Mouse (Mus musculus): ENCODE measurements around the gene Adgrb3. TPM values are rescaled to one million over a fixed set of nuclear protein-coding genes. Genes with fewer than 3 reads are reported as not detected.

Gene Adgrb3
- not detected for polyA plus RNA-seq (2021)

DNA sequence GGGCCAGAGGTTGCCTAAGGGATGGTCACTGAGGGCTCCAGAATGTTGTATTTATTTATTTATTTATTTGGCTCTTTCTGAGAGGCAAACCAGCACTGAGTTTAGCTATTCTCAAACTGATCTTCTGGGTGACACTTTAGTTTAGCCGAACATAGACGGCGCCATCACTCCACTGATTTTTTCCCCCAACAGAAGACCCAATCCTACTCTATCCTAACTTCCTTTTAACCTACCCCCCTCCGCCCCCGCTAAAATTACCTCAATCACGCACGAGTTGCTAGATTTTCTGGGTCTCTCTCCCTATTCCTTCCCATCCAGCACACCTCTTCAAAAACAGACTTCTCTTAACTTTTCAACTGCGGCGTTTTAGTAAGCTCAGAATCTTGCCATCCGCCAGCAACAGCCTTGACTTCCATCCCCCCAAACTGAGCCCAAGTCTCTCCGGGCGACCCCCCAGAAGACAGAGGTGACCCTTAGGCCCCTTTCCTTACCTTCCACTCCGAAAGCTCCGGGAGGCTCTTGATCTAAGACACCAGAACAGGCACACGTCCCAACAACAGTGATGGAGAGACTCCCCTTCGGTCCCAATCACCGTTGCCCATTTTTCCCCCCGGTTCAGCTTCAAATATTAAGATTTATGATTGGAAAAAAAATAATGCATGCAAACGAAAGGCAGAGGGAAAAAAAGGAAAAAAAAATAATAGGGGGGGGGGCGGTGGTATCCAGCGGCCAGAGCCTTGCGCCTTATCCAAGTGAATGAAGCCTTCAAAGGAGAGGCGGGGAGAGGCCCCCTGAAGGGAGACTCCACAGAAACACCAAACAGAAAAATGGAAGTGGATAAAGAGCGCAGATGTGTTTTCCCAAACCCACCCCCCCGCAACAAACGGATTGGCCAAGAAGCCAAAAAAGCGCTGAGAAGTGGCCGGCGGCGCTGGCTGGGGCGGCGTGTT lies at the start of gene Adgrb3:
Gene Adgrb3, minus strand, starts transcription at position 737 of the 950 bp plus-strand sequence.
- ChIA-PET POLR2A (no interaction called here), CTCF (no interaction called here)
- in situ Hi-C loops (cut with MboI; ENCODE audit: low pct_unique_long_range_greater_than_20kb) = no loop called here
- DNase-seq (ENCODE audit: low read depth, low spot score) (no peak), ATAC-seq (no peak)
- H3K27me3 ChIP-seq = peaks cover 14% of the 10 kb centered on the region
- TF ChIP-seq CTCF (IDR thresholded peaks at IDR 0.05) = no peak

DNA sequence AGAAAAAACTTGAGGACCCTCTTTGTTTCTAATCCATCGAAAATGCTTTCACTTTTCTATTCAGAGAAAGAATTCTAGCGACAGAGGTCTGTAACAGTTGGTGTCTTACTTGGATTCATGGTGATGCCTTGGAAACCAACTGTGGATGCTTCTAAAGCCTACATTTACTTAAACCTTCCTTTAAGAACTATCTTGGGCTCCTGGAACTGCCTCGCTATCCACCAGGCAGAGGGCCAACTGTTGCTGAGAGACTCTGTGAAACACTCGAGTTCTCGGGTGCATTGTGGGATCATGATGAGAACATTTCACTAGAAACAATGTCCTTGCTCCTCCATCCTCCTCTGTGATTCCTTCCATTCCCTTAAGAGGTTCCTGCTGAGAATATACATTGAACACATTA lies 48.0 kb upstream of the Adgrb3 start:
- DNase-seq (ENCODE audit: low read depth, low spot score) = no peak
- in situ Hi-C loops (cut with MboI; ENCODE audit: low pct_unique_long_range_greater_than_20kb) = no loop called here
- ChIA-PET POLR2A (no interaction called here), CTCF (no interaction called here)
- no peak for ATAC-seq
- H3K27me3 ChIP-seq = no peaks in the 10 kb centered on the region
- no peak for TF ChIP-seq CTCF (IDR thresholded peaks at IDR 0.05)

DNA sequence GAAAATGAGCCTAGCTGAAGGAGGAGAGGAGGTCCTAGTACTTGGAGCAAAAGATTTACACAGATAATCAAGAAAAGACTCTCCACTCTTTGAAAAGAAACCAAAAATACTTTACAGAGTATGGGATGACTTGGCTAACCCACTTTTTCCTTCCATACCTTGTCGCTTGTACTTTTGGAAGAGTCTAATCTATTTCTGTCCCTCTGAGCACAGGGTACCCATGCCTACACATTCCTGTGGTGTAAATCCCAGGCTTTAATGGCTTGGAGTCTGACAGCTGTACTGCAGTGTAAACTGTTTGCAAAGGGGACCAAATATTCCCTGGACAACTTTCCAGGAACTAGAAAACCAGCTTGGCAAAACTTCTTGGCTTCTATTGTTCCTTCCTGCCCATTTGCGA lies 28.0 kb upstream of the Adgrb3 start:
- in situ Hi-C loops (cut with MboI; ENCODE audit: low pct_unique_long_range_greater_than_20kb) = no loop called here

DNA sequence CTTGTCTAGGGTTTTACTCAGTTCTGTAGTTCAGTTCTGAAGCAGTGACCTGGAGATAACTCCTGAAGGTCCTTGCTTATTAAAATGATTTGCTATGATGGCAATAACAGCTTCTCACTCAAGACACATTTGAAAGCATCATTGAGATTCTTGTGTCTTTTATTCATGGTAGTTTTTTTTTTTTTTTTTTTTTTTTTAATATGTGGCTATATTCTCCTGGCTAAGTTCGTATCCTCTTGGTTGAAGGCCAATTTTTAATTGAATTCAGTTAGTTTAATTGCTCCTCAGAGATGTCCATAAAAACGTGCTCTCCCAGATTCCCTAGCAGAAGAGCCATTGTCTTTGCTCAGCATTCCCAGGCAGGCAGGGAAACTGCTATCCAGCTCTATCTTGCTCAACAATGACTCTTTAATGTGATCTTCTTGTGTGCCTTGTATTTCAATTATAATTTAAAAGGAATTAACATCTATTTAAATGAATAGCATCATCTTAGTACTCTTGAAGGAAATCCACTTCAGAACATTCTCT lies 25.0 kb upstream of the Adgrb3 start:
- TF ChIP-seq CTCF (IDR thresholded peaks at IDR 0.05) = no peak
- DNase-seq (ENCODE audit: low read depth, low spot score) = no peak
- POLR2A ChIA-PET = no interaction called here
- in situ Hi-C loops (cut with MboI; ENCODE audit: low pct_unique_long_range_greater_than_20kb) = no loop called here
- ATAC-seq = no peak
- CTCF ChIA-PET = no interaction called here
- no peaks in the 10 kb centered on the region for H3K27me3 ChIP-seq

More for the DNA sequence above, 28.0 kb upstream of the Adgrb3 start:
- no peak for TF ChIP-seq CTCF (IDR thresholded peaks at IDR 0.05)
- DNase-seq (ENCODE audit: low read depth, low spot score) (no peak), ATAC-seq (no peak)
- ChIA-PET CTCF (no interaction called here), POLR2A (no interaction called here)
- H3K27me3 ChIP-seq = no peaks in the 10 kb centered on the region

- ATAC-seq (no peak), DNase-seq (ENCODE audit: low read depth, low spot score) (no peak)
- H3K27me3 ChIP-seq = peaks cover 8% of the 10 kb centered on the region
- ChIA-PET POLR2A (no interaction called here), CTCF (no interaction called here)
- in situ Hi-C loops (cut with MboI; ENCODE audit: low pct_unique_long_range_greater_than_20kb) = no loop called here
- TF ChIP-seq CTCF (IDR thresholded peaks at IDR 0.05) = no peak
Measured at GRCm38 (mm10) chr1:25832260-25832659, 2.8 kb upstream of the Adgrb3 start.

GRCm38 (mm10) chr1:25831521-25831900 lies 2.0 kb upstream of the Adgrb3 start:
- peaks cover 10% of the 10 kb centered on the region for H3K27me3 ChIP-seq
- TF ChIP-seq CTCF (IDR thresholded peaks at IDR 0.05) = no peak
- in situ Hi-C loops (cut with MboI; ENCODE audit: low pct_unique_long_range_greater_than_20kb) = no loop called here
- ChIA-PET CTCF (no interaction called here), POLR2A (no interaction called here)
- no peak for DNase-seq (ENCODE audit: low read depth, low spot score)
- ATAC-seq = no peak

GRCm38 (mm10) chr1:25830757-25831520 lies 1.4 kb upstream of the Adgrb3 start:
- no peak for ATAC-seq
- POLR2A ChIA-PET = no interaction called here
- in situ Hi-C loops (cut with MboI; ENCODE audit: low pct_unique_long_range_greater_than_20kb) = no loop called here
- no peak for DNase-seq (ENCODE audit: low read depth, low spot score)
- CTCF ChIA-PET = no interaction called here
- no peak for TF ChIP-seq CTCF (IDR thresholded peaks at IDR 0.05)
- H3K27me3 ChIP-seq = peaks cover 14% of the 10 kb centered on the region

- TF ChIP-seq CTCF (IDR thresholded peaks at IDR 0.05) = no peak
- no peak for ATAC-seq
- ChIA-PET POLR2A (no interaction called here), CTCF (no interaction called here)
- H3K27me3 ChIP-seq = peaks cover 14% of the 10 kb centered on the region
- DNase-seq (ENCODE audit: low read depth, low spot score) = no peak
- in situ Hi-C loops (cut with MboI; ENCODE audit: low pct_unique_long_range_greater_than_20kb) = no loop called here
Measured at GRCm38 (mm10) chr1:25829921-25830751, 629 bp upstream of the Adgrb3 start.

GRCm38 (mm10) chr1:25828071-25828755 lies 1.3 kb downstream of the Adgrb3 start:
- peaks cover 14% of the 10 kb centered on the region for H3K27me3 ChIP-seq
- POLR2A ChIA-PET = no interaction called here
- CTCF ChIA-PET = no interaction called here
- no peak for DNase-seq (ENCODE audit: low read depth, low spot score)
- no peak for ATAC-seq
- no peak for TF ChIP-seq CTCF (IDR thresholded peaks at IDR 0.05)
- in situ Hi-C loops (cut with MboI; ENCODE audit: low pct_unique_long_range_greater_than_20kb) = no loop called here

DNA sequence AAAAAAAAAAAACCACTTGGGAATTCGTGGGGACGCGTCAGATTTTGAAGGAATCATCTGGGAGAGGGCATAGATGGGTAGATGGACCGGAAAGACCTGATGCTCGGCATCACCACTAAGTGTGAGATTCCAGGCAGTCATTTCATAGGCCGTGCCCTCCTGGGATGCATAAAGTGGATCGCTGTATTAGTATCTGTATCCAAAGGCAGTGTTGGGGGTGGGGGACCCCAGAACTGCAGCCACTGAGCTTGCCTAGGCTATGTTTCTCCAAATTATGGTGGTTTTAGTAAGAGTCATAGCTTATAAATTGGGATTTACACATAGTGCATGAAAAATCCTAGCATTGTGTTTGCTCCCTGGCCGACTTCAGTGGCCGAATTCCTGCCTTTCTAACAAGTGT lies 2.1 kb downstream of the Adgrb3 start:
- in situ Hi-C loops (cut with MboI; ENCODE audit: low pct_unique_long_range_greater_than_20kb) = no loop called here
- DNase-seq (ENCODE audit: low read depth, low spot score) (no peak), ATAC-seq (no peak)
- CTCF ChIA-PET = no interaction called here
- peaks cover 14% of the 10 kb centered on the region for H3K27me3 ChIP-seq
- no peak for TF ChIP-seq CTCF (IDR thresholded peaks at IDR 0.05)
- POLR2A ChIA-PET = no interaction called here

All from Patski (cell line).